Mouse (Mus musculus) myocyte (in vitro differentiated cells): ENCODE measurements around the gene Gm45015. TPM values are rescaled to one million over a fixed set of nuclear protein-coding genes. Genes with fewer than 3 reads are reported as not detected.

Experiments used
- H3K27me3 ChIP-seq: one replicate; pipeline ENCODE4 v1.6.1; 2011; ENCODE audit not compliant: control insufficient read depth, insufficient read depth, insufficient read length
- H3K36me3 ChIP-seq: one replicate; pipeline ENCODE4 v1.6.1; 2011; ENCODE audit not compliant: control insufficient read depth, insufficient read depth
- H3K4me2 ChIP-seq: one replicate; pipeline ENCODE4 v1.6.1; 2011; ENCODE audit warnings: low read depth, control low read depth
- H3K4me3 ChIP-seq: one replicate; pipeline ENCODE4 v1.5.1; 2011; ENCODE audit warnings: mild to moderate bottlenecking, control low read depth, moderate library complexity
- H3K79me2 ChIP-seq: one replicate; pipeline ENCODE4 v1.6.1; 2011; ENCODE audit not compliant: control insufficient read depth, insufficient read depth
- H3ac ChIP-seq: one replicate; pipeline ENCODE4 v1.6.1; 2011; ENCODE audit not compliant: control insufficient read depth, insufficient read length
- CEBPB ChIP-seq: IDR thresholded peaks from 2 replicates; pipeline ENCODE4 v1.6.1; 2011; ENCODE audit warnings: mild to moderate bottlenecking, moderate library complexity; ENCODE audit not compliant: poor library complexity, insufficient read depth, severe bottlenecking
- E2F4 ChIP-seq: IDR thresholded peaks from one replicate; pipeline ENCODE4 v1.6.1; 2011; ENCODE audit warnings: mild to moderate bottlenecking, control low read depth, moderate library complexity; ENCODE audit not compliant: insufficient read depth
- MAX ChIP-seq: IDR thresholded peaks from one replicate; pipeline ENCODE4 v1.6.1; 2011; ENCODE audit warnings: low read depth, mild to moderate bottlenecking, control low read depth
- MYOD1 ChIP-seq, 3 experiments: IDR thresholded peaks; one replicate each; pipeline ENCODE4 v1.6.1; 2011; ENCODE audit warnings: control low read depth in 2 of 3, low read depth in 2 of 3, mild to moderate bottlenecking in 2 of 3, moderate library complexity in 1 of 3; ENCODE audit not compliant: insufficient read length in 2 of 3, control insufficient read depth in 1 of 3
- MYOG ChIP-seq, 3 experiments: IDR thresholded peaks; one replicate each; pipeline ENCODE4 v1.6.1; 2011; ENCODE audit warnings: control low read depth in 2 of 3, low read depth in 2 of 3, mild to moderate bottlenecking in 2 of 3; ENCODE audit not compliant: insufficient read length in 2 of 3, control insufficient read depth in 1 of 3, insufficient read depth in 1 of 3
- POLR2A ChIP-seq: IDR thresholded peaks from one replicate; pipeline ENCODE4 v1.6.1; 2011; ENCODE audit warnings: low read depth, mild to moderate bottlenecking, control low read depth, moderate library complexity; ENCODE audit not compliant: insufficient read length
- POLR2AphosphoS2 ChIP-seq: IDR thresholded peaks from one replicate; pipeline ENCODE4 v1.6.1; 2011; ENCODE audit warnings: low read depth, control low read depth; ENCODE audit not compliant: insufficient read length
- REST ChIP-seq: IDR thresholded peaks from one replicate; pipeline ENCODE4 v1.6.1; 2011; ENCODE audit warnings: mild to moderate bottlenecking, control low read depth, moderate library complexity; ENCODE audit not compliant: insufficient read depth, insufficient read length
- SRF ChIP-seq: IDR thresholded peaks from one replicate; pipeline ENCODE4 v1.6.1; 2011; ENCODE audit warnings: low read depth; ENCODE audit not compliant: control insufficient read depth, insufficient read length
- TCF12 ChIP-seq: IDR thresholded peaks from one replicate; pipeline ENCODE4 v1.6.1; 2011; ENCODE audit warnings: mild to moderate bottlenecking, control low read depth; ENCODE audit not compliant: poor library complexity, insufficient read depth, severe bottlenecking
- TCF3 ChIP-seq: IDR thresholded peaks from one replicate; pipeline ENCODE4 v1.6.1; 2011; ENCODE audit warnings: low read depth, control low read depth; ENCODE audit not compliant: insufficient read length
- USF1 ChIP-seq: IDR thresholded peaks from one replicate; pipeline ENCODE4 v1.6.1; 2011; ENCODE audit warnings: low read depth, mild to moderate bottlenecking, control low read depth, moderate library complexity
- polyA plus RNA-seq: library from polyadenylated mRNA; unstranded; fragments of >200 nt; fragmentation: generic; extraction: Trizol; gene quantifications from one replicate; pipeline ENCODE4 v1.2.1, GENCODE M21; 2012; ENCODE audit warnings: missing spikeins

Gene Gm45015
- polyA plus RNA-seq, 1 experiment: not detected

DNA sequence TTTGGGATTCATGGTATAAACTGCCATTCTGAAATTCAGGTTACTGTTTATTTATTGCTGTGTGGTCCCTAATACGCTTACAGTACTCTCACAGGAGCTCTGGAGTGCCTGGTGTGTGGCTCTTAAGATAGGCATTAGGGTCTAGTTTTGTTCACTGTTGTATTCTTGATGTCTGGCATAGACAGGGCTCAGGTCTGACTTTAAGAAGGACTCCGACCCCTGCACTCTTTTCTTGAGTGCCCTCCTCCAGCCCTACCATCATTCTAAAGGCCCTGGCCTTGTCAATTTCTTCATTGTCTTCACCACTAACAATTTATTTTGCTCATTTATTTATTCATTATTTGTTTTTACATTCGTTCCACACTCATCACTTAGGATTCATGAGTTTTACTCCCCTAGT lies 5.4 kb upstream of the Gm45015 start:
- Histone ChIP-seq H3K79me2 (peaks cover 18% of the 10 kb centered on the region), H3K36me3 (peaks cover 5% of the 10 kb centered on the region), H3K4me3 (peak overlapping the region; percentile 49), H3K27me3 (no peaks in the 10 kb centered on the region), H3K4me2 (peak overlapping the region; percentile 45), H3ac (peak overlapping the region; percentile 34)
- TF ChIP-seq E2F4: no peak
- no peak for TF ChIP-seq USF1
- no peak for TF ChIP-seq CEBPB

DNA sequence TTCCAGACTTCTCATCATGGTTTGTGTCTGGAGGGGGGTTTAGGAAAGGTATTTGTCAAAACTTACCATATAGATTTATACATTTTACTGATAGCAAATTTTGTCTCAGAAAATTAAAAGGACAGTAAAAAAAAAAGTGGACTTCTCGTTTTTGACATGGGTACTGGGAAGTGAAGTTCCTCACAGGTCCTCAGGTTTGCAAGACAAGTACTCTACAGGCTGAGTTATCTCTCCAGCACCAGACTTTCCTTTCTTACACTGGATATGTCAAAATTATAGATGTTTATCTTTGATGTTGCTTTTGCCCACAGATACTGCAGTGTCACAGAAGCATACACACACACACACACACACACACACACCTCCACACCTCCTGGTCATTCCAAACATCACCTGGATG lies 4.8 kb upstream of the Gm45015 start:
- H3K4me3 ChIP-seq: no peak overlapping the region
- H3ac ChIP-seq: no peak overlapping the region
- peaks cover 5% of the 10 kb centered on the region for H3K36me3 ChIP-seq
- peaks cover 12% of the 10 kb centered on the region for H3K79me2 ChIP-seq
- no peaks in the 10 kb centered on the region for H3K27me3 ChIP-seq
- no peak overlapping the region for H3K4me2 ChIP-seq
- no peak for TF ChIP-seq POLR2AphosphoS2
- TF ChIP-seq CEBPB: no peak
- no peak for TF ChIP-seq REST
- no peak for TF ChIP-seq MAX

DNA sequence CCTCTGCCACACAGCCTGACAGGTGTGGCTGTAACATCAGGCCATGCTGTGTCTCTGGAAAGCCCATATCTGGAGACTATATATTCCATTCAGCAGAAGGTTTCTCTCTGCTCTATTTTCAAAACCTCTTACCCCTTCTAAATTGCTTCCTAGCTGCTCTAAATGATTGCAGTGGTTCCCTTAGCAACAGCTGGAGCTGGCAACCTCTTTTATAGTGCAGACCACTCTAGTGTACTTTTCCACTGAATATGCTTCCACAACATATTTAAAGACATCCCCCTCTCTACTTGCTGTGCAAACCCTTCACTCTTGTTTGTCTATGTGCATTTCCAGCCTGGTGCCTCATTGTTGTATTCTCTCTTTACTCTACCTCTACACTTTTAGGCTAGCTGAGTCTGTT lies 3.1 kb downstream of the Gm45015 start:
- Histone ChIP-seq H3K4me3 (no peak overlapping the region), H3K4me2 (no peak overlapping the region), H3K79me2 (no peaks in the 10 kb centered on the region), H3K27me3 (no peaks in the 10 kb centered on the region), H3ac (no peak overlapping the region), H3K36me3 (no peaks in the 10 kb centered on the region)
- TF ChIP-seq SRF (no peak), E2F4 (no peak), TCF3 (no peak), TCF12 (no peak), POLR2A (no peak), MYOD1 (IDR thresholded peaks at IDR 0.05; ENCODE audit: control insufficient read depth in 1 of 3, insufficient read length in 2 of 3, low read depth in 2 of 3) (no peak), POLR2AphosphoS2 (no peak), CEBPB (no peak), REST (no peak), MYOG (IDR thresholded peaks at IDR 0.05; ENCODE audit: control insufficient read depth in 1 of 3, insufficient read depth in 1 of 3, insufficient read length in 2 of 3, low read depth in 2 of 3) (no peak), MAX (no peak), USF1 (no peak)

DNA sequence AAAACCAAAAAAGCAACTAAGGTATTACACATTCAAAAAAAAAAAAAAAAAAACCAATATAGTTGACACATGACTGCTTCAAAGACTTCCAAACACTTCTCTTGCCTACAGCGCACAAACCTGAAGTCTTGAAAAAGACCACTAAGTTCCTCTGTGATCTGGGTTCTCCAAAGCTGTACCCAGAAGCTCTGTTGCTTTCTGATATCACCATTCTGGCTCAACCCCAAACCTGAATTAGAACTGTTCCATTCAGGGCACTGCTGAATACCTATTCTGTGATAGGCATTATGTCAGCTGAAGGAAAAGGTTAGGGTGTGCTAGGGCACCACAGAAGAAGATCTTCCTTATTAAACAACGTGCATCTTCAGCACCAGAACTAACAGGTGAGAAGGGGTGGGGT lies 9.4 kb downstream of the Gm45015 start:
- no peak overlapping the region for H3K4me2 ChIP-seq
- TF ChIP-seq POLR2AphosphoS2 (no peak), SRF (no peak), MYOD1 (IDR thresholded peaks at IDR 0.05; ENCODE audit: control insufficient read depth in 1 of 3, insufficient read length in 2 of 3, low read depth in 2 of 3) (no peak), POLR2A (no peak), CEBPB (no peak), TCF3 (no peak), MAX (no peak), MYOG (IDR thresholded peaks at IDR 0.05; ENCODE audit: control insufficient read depth in 1 of 3, insufficient read depth in 1 of 3, insufficient read length in 2 of 3, low read depth in 2 of 3) (no peak), USF1 (no peak)
- no peaks in the 10 kb centered on the region for H3K36me3 ChIP-seq
- H3K79me2 ChIP-seq: no peaks in the 10 kb centered on the region
- no peak overlapping the region for H3ac ChIP-seq
- no peaks in the 10 kb centered on the region for H3K27me3 ChIP-seq
- no peak overlapping the region for H3K4me3 ChIP-seq

DNA sequence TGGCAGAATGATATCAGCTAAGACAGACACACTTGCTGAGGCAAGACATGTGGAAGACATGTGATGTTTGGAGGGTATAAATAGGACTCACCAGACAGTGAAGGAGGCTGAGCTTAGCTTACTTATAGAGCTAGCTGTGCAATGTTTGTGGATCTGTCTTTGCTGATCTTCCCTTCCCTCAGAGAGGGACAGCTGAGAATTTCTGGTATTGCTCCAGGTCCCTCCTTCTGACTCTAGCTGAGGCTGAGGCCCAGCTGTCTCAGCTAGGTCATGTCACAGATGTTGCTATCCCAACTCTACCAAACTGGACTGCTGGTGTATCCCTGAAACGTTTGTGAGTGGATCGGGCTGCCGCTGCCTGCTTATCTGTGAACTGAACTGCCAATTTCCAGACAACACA lies 15.6 kb downstream of the Gm45015 start:
- Histone ChIP-seq H3K27me3 (no peaks in the 10 kb centered on the region), H3K36me3 (no peaks in the 10 kb centered on the region)

More for the DNA sequence above, 15.6 kb downstream of the Gm45015 start:
- Histone ChIP-seq H3K4me3 (no peak overlapping the region), H3K79me2 (no peaks in the 10 kb centered on the region), H3ac (no peak overlapping the region), H3K4me2 (peak overlapping the region; percentile 38)
- TF ChIP-seq USF1 (no peak), POLR2A (no peak), E2F4 (no peak), REST (no peak), TCF12 (peak; percentile 82), MYOD1 (IDR thresholded peaks at IDR 0.05; ENCODE audit: control insufficient read depth in 1 of 3, insufficient read length in 2 of 3, low read depth in 2 of 3) (peak; percentile 77 to 85 (median 78)), SRF (no peak), TCF3 (peak; percentile 49), POLR2AphosphoS2 (no peak), MAX (no peak), MYOG (IDR thresholded peaks at IDR 0.05; ENCODE audit: control insufficient read depth in 1 of 3, insufficient read depth in 1 of 3, insufficient read length in 2 of 3, low read depth in 2 of 3) (peak; percentile 34 to 94 (median 92))
